Mouse (Mus musculus): ENCODE measurements around the gene Prkce.

Gene Prkce

DNA sequence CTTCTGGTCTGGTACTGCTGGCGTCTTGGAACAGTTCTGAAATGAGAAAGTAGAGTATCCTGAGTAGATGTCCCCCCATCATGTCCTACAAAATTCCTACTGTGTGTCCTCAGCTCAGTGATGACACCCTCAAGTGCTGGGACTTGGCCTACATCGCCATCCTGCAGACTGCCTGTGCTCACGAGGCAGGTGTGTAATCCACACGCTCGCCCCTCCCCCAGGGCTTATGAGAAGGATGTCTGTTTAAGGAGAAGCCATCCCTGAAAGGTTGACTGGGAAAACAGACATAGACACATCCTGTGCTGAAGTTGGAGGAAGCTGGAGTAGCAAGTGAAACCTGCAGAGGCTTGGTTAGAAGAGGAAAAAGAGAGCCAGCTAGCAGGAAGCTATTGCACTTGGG, 422.1 kb downstream of the Prkce start:
- DNase-seq: no peak

- no peak for DNase-seq
Observed at GRCm38 (mm10) chr17:86591241-86591640, 423.7 kb downstream of the Prkce start.

DNA sequence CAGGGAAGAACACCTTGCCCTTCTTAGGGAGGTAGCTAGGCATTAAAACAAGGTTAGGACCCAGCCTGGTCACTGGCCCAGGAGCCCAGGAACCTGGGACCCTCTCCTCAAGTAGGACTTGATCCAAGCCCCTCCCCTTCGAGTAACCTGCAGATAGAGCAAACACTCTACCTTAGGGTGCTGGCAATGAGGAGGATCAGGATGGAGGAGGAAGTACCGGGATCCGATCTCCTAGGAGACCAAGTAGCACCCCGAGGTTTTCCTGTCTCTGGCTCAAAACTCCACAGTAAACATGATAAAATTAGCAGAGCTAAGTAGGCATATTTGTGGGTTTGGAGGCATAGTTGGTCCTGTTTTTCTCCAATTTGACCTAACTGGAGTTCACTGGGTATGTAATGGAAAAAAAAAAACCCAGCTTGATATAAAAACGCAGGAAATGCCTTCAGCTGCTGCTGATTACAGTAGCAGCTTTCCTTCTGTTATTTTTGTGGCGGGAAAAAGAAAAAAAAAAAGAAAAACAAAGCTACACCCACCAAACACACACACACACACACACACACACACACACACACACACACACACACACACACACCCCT, 425.5 kb downstream of the Prkce start:
- no peak for DNase-seq

DNA sequence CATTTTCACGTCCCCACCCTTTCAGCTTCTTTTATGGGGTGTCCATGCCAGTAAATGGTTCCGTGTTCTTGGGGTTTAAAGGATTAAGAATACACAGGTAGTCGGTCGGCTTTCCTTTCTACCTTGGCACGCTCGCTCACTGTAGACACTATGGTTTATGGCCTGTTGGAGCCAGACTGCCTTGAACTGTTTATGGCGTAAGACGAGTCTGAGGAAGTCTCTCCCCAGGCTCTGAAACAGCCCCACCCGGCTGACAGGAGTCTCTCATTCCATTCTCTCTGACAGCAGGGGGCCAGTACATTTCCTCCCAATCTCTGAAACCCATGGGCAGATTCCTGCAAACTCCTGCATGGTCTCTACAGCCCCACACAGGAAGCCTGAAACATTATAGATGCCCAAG, 427.9 kb downstream of the Prkce start:
- no peak for DNase-seq

DNA sequence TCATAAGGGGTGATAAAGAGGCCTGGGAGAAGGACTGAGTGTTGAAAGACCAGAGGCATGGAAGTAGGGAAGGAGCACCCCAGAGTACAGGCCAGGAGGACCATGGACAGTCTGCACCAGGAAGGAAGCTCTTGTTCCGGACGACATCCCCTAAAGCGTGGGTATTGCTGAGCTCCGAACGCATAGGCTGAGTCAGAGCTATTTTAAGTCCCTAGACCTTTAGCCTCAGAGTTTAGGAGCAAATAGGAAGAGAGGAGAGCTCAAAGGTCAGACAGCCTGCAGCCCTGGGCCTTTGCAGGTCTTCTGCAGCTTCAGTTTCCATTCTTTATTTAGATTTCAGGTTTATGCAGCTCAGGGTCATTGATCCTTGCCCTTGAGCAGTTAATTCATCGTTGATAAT, 433.5 kb downstream of the Prkce start:
- no peak for DNase-seq

DNA sequence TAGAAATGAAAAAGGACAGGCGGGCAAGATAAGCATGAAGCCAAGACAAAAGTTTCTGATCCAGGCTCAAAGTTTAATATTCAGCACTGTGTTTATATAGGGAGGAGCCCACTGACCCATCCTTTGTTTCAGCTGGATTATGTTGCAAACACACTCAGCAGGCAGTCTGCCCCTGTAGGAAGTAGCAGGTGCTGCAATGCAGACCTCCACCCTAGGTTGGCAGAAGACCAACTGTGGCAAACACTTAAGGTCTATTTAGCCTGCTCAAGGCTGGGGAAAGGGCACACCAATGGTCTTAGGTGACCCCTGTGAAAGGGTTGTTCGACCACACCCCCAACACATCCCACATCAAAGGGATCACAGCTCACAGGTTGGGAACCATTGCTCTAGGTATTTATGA, 434.3 kb downstream of the Prkce start:
- no peak for DNase-seq

GRCm38 (mm10) chr17:86603848-86604444, 436.4 kb downstream of the Prkce start:
- peak; percentile 26 to 32 for DNase-seq

- no peak for DNase-seq
Observed at GRCm38 (mm10) chr17:86607981-86608380, 440.4 kb downstream of the Prkce start.

DNA sequence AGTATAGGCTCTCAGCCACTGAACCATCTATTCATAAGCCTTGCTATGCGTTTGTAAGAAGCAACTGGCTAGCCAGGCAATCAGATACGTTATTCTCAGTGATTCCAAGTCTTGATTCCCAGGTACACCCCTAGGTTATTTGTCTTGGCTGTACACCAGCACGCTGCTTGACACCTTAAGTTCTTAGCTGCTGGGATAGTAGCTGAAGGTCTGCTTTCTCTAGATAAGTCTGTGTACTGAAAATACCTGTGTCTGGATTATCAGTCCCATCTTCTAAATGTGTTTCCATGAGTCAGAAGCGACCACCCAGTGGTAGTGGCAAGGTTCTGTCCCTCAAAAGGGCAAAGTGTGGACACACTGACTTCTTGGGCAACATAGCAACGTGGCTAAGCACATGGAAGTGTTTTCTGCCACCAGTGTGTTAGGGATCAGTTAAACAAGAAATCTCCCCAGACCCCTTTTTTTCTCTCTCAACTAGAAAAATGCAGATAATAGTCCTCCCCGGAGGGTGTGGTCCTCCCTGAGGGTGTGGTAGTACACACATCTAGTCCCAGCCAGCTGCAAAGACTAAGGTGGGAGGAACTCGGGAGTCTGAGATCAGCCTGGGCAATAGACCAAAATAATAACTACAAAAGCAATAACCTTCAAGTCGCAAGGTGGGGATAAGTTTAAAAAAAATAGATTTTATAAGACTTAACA, 442.8 kb downstream of the Prkce start:
- no peak for DNase-seq

DNA sequence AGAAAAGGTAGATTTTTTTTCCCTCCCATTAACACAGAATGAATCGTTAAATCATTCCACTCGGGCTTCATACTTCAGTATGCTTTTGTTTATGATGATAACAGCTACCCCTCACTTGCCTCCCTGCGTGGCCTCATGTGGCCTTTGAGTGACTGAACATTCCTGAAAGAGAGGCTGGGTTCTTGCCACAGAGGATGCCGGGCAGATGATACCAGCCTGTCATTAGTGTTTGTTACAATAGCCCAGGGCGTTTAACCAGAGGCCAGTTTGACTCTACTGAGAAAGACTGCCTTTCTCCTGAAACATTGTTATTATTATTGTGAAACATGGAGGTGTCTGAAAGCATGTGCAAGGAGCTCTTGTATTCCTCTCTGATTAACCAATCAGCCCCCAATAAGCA, 444.2 kb downstream of the Prkce start:
- no peak for DNase-seq

DNA sequence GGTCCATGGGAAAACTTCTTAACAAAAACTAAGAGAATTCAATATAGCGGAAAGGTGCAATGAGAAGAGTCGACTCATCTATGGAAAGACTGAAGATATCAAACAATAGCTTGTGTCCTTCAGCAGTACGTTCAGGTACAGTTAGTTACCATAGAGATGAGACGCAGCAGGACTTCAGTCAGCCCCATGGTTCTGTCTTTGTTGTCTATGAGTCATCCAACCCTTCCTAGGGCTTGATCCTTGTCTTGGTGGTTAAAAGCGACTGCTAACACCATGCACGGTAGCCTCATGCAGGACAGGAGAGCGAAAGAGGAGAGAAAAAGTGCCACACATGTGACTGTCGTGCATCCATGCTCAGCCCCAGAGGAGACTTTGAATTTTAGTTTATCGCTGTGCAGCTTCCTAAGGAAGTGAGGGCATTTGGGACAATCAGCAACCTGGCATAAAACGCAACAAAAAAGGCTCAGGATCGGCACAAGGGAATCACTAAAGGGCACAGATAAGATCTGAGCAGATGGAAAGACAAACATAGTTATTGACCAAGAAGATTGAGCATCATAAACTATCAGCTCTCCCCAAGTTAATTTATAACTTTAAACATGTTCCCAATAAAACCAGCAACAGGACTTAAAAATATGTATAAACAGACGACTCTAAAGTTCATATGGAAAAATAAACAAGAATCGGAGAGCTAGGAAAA, 448.2 kb downstream of the Prkce start:
- DNase-seq: no peak

DNA sequence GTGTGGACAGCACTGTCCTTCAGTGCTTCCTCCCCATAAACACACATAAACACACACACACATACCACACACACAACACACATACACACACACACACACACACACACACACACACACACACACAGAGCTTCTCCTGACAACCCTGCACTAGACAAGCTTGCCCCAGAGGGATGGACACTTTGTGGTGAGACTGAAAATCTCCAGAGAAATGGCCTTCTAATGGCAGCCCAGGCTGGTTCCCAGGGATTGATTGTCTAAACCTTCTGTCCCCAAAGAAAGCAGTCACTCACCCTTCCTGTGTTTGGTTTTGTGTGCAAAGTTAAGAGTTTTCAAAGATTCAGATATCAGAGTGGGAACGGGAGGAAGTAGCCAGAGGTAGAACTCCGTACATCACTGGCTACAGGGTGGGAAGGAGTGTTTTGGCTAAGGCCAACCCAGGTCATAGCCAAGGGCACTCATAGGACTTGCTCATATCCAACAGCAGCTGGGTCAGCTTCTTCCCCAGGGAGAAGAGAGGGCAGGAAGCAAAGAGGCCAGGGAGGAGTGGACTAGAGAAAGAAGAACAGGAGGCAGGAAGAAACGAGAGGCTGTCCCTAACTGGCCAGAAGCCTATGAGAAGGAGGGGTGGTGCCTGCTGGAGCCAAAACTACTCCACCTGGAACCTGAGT, 450.1 kb downstream of the Prkce start:
- no peak for DNase-seq

- DNase-seq: no peak
Observed at GRCm38 (mm10) chr17:86618431-86618861, 450.9 kb downstream of the Prkce start.

- no peak for DNase-seq
Observed at GRCm38 (mm10) chr17:86622862-86623261, 455.3 kb downstream of the Prkce start.

DNA sequence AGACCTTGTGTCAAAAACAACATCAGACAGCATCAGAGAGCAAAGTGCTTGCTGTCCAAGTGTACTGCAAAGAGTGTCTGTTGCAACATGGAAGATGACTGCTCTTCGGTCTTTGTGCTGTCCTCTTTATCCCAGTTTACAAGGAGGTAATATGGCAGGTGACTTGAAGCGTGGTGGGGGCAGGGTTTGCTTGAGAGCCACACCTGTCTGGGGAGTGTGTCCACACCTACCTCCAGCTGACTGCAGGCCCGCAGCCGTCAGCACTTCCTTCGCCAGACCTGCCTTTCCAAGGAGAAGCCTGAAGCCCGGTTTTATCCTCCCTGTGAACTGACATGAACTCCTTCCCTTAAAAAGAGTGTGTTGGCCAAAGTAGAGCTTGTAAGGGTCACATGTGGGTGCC, 458.9 kb downstream of the Prkce start:
- no peak for DNase-seq

GRCm38 (mm10) chr17:86633131-86633530, 465.5 kb downstream of the Prkce start:
- DNase-seq: no peak

GRCm38 (mm10) chr17:86637311-86637710, 469.7 kb downstream of the Prkce start:
- peak; percentile 29 to 39 for DNase-seq

DNA sequence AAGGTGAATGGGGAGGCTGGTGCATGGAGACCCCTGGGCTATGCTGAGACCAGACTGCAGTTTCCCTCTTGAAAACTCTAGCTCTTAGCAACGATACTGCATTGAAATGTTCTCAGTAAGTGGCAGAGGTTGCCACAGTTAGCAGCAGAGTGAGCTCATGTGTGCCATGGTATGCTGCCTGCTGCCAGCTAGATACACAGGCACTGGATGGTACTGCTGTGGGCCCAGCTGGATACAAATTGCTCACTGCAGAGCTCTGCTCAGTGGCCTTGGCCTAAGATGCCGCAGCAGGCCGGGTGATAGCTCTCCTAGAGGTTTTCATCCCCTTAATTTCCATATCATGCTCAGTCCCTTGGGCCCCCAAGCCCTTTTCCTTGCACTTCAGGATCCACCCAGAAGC, 471.7 kb downstream of the Prkce start:
- no peak for DNase-seq

GRCm38 (mm10) chr17:86647226-86647625, 479.6 kb downstream of the Prkce start:
- DNase-seq: peak; percentile 79 to 89

- no peak for DNase-seq
Observed at GRCm38 (mm10) chr17:86648856-86649435, 481.4 kb downstream of the Prkce start.

- DNase-seq: no peak
Observed at GRCm38 (mm10) chr17:86650241-86650640, 482.7 kb downstream of the Prkce start.

- DNase-seq: no peak
Observed at GRCm38 (mm10) chr17:86651091-86651490, 483.5 kb downstream of the Prkce start.

DNA sequence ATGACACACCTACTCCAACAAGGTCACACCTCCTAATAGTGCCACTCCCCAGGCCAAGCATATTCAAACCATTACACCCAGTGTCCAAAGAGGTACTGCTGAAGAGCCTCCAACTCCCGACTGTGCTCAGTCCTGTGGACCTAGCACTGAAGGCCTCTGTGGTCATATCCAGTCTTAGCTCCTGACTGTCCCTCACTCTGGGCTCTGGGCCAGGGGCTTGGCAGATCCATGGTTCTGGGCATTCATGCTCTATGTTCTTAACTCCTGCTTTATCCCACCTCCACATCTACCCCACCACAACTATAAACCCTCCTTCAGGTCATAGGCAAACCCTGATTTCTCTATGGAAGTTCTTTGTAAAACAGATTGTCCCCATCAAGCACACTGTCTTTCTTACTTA, 485.2 kb downstream of the Prkce start:
- peak; percentile 31 to 42 for DNase-seq
